Mouse (Mus musculus): ENCODE measurements around the gene Nup88.
"Not testable (repeated sequence)": the region's sequence is repeated elsewhere in the genome, so short reads cannot be mapped to it uniquely, and the experiment has no call there.

Gene Nup88

GRCm38 (mm10) chr11:70970560-70971540, 1.1 kb upstream of the Nup88 start:
- no peak for DNase-seq (ENCODE audit: extremely low spot score)

DNA sequence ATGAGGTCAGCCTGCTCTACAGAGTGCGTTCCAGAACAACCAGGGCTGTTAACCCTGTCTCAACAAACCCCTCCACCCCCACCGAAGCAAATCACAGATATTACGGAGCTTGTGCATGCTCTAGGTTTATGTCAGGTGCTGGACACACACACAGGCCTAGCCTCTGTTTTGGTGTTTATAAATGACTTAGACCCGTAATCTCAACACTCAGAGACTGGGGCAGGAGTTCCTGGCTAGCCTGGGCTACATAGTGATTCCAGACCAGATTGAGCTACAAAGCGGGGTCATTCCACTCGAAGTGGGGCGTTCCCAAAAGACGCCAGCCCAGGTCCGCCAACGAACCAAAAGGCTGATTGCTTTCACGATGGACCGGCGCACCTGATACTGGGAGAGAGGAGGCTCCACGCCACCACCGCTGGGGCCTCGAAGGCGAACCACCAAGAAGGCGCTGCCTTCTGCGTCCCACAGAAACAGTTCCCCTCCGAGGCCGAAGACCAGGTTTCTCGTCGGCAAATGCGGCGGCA, 440 bp downstream of the Nup88 start:
- no peak for DNase-seq (ENCODE audit: extremely low spot score)

- DNase-seq (ENCODE audit: extremely low spot score) = no peak
Measured at GRCm38 (mm10) chr11:70964222-70964907, 5.4 kb downstream of the Nup88 start.

DNA sequence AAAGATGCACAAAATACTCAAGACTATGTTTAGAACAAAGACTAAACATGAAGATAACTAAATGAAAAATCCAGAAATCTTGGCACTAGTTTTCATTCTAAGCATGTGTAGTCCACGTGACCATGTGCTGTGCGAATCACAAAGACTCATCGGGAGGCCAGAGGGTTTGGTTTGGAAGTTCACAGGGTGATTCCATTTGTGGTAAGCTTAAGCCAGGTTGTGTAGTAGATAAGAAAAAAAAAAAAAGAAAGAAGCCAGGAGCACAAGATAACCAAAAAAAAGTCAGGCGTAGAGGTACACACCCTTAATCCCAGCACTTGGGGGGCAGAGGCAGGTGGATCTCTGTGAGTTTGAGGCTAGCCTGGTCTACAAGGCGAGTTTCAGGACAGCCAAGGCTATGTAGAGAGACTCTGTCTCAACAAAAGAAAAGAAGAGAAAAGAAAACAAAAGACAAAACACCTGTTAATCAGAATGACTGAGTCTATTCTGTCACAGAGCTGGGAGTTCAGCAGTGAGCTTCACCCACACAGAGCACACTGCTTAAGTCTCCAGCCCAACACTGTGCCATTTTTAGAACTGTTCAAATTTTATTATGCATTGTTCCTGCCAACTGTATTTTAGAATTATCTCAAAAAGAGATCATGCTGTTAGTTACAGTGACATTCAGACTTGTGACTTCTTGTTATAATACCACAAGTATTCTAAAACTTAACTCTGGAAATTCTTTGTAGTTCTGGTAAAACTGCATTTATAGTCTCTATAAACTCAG, 8.8 kb downstream of the Nup88 start:
- DNase-seq (ENCODE audit: extremely low spot score) = no peak

DNA sequence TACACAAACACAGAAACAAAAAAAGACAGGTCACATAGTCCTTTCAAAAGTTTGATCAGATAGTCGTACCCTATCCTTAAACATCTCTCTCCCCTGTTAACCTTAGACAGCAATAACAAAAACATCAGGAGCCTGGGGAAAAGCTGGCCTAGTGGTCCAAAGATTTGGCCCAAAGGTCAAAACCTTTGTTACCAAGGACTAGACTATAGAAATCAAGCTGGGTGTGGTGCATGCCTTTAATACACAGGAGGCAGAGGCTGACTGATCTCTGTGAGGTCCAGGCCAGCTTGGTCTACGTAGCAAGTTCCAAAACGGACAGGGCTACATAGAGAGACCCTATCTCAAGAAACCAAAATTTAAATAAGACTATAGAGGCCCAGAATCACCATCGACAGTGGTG, 15.1 kb downstream of the Nup88 start:
- DNase-seq (ENCODE audit: extremely low spot score) = no peak

DNA sequence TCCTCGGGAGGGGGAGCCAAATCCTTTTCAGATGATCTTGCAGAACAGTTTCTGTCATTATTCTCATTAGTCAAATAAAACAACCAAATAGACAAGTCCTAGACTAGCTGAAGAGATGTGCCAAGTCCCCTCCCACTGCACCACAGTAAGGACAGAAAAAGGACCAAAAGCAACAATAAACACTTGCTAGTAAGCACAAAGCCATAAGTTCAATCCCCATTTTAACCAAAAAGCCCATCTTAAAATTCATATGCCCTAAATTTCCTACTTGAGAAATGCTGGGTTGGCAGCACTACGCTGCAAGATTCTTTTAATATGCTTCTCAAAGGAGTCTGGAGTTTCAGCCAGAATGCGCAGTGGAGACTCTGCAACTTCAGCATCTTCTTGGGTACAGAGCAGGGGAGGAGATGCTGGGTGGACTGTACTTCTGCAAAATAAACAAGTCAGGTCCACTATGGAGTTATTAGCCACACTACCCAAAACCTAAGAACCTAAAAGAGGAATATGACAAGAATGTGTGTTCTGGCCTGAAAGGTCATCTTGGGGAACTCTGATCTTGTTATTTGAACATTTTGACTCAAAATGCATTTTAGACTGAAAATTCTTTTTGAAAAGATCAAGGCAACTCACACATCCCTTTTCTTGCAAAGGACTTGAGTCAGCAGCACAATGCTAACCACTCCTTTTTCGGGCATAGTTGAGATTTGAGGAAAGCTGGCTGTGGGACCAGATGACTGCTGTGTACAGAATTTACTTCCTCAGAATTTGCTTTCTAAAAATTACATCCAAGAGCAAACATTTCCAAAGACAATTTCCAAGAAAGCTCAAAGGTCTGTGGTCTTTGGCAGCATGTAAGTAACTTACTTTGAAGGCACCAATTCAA, 24.6 kb downstream of the Nup88 start:
- no peak for DNase-seq (ENCODE audit: extremely low spot score)

DNA sequence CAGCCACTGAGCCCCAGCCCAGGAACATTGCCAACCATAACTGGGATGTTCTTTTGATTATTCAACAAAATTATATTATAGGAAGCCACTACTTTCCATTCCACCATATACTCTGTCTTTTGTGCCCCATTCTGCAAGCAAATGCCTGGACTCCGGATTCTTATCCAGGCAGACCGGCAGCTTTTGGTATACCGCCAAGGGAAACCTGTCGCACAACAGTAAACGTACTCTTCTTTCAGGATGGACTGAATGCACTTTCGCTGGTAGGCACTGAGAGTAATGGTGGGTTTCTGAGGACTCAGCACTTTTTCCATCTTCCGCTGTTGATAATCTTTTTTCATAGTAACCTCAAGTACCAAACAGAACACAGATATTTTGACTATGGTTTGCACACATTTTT, 26.1 kb downstream of the Nup88 start:
- DNase-seq (ENCODE audit: extremely low spot score) = no peak

- no peak for DNase-seq (ENCODE audit: extremely low spot score)
Measured at GRCm38 (mm10) chr11:70942596-70942995, 27.2 kb downstream of the Nup88 start.

DNA sequence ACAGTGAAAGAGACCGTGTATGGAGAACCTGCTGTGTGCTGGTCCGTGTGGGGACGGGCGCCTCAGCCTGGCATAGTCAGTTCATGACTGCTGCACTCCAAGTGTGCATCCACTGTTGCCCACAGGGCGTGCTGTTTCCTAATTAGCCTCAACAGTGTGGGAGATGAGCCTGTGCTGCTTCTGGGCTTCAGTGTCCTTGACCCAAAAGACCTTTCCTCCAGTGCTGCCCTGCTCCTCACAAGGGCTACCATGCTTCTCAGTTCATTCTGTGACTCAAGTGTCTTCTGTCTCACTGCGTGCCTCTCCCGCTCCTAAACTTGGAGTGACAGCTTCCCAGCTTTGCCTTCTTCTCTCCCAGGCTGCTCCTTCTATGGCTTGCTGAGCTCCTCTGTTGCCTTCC, 34.5 kb downstream of the Nup88 start:
- DNase-seq (ENCODE audit: extremely low spot score) = no peak

DNA sequence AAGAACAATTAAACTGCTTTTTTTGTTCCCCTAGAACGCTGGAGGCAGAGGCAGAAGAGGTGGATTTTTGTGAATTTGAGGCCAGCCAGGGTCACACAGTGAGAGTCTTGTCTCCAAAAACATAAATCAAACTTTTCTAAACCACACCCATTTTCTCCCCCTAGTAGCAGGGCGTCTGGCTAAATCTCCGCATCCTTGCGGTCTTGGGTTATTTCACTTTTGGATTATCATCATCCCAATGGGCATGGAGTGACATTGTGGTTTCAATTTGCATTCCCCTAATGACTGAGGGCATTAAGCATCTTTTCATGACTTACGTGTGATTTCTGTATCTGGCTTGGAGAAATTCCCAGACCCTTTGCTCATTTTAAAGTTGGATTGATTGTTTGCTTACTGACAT, 38.3 kb downstream of the Nup88 start:
- no peak for DNase-seq (ENCODE audit: extremely low spot score)

- DNase-seq (ENCODE audit: extremely low spot score) = no peak
Measured at GRCm38 (mm10) chr11:70919524-70919923, 50.2 kb downstream of the Nup88 start.

DNA sequence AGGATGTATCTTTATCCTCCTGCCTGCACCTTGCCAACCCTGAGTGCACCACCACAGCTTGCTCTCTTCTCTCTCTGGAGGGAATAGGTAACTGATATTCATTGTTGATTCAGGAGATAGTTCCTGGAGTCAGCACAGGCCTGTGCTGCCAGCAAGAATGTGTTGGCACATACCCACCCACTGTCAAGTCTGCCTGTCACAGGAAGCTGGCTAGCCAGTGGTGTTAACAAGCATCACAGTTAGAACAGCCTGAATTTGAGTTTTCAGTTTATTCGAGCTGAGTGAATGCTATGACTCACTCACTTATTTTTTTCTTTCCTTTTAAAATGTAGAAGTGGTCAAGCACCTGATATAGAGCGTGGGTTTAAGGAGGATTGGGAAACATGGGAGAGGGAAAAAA, 51.9 kb downstream of the Nup88 start:
- no peak for DNase-seq (ENCODE audit: extremely low spot score)

- no peak for DNase-seq (ENCODE audit: extremely low spot score)
Measured at GRCm38 (mm10) chr11:70911920-70912319, 57.9 kb downstream of the Nup88 start.

DNA sequence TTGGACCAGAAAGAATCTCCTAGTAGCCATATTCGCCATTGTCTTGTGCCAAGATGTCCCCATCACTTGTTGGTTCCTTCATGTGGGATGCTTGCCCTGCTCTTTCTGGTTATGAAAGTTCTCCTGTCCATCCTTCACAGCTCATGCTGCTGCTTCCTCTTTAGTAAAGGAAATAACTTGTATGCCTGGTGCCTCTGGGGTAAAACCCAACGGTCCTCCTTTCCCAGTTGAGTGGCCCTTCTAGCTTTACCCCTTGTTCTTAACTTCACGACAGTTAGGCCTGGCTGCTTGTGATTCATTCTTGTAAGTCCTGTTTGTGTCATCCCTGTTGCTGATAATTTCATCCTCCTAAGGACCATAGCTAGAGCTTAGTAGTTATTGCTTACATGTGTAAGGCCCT, 58.5 kb downstream of the Nup88 start:
- no peak for DNase-seq (ENCODE audit: extremely low spot score)

- DNase-seq (ENCODE audit: extremely low spot score) = no peak
Measured at GRCm38 (mm10) chr11:70906681-70907080, 63.1 kb downstream of the Nup88 start.

DNA sequence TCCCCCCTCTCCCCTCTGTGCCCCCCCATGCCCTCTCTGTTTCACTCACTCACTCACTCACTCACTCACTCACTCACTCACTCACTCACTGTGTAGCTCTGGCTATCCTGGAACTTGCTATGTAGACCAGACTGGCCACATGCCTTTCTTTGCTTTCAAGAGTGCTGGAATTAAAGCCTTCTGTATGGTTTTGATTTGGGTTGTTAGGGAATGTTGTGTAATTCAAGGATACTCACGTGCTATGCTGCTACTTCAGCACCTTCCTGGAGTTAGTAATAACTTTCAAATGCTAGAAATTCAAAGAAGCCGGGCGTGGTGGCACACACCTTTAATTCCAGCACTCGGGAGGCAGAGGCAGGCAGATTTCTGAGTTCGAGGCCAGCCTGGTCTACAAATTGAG, 71.6 kb downstream of the Nup88 start:
- not testable (repeated sequence) for DNase-seq (ENCODE audit: extremely low spot score)

DNA sequence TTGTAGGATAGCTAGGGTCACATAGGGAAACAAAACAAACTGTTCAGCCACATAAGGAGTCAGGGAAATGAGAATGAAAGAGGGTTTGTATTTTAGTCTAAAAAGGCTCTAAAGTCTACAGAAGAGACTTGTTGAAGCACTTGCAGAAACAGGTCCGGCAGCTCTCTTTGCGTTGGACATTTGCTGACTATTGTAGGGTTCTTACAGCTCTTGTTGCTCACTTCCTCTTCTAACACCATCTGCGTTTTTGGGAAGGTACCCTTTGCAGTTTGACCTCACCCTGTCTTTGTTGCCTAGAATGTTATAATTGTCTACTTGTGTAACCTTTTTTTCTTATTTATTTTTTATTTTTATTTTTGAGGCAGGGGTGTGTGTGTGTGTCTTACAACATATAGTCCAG, 72.1 kb downstream of the Nup88 start:
- no peak for DNase-seq (ENCODE audit: extremely low spot score)
